Mouse (Mus musculus) heart, postnatal 0 days (tissue): Measurements from ENCODE around the gene Icosl.

Experiments used
- CTCF ChIP-seq: IDR thresholded peaks from 2 replicates; pipeline ENCODE4 v1.5.1; 2016; ENCODE audit warnings: antibody characterized with exemption, control low read depth, low read depth
- EP300 ChIP-seq: IDR thresholded peaks from 2 replicates; pipeline ENCODE4 v1.6.1; 2016; ENCODE audit warnings: antibody characterized with exemption, low read depth

- no peak for TF ChIP-seq CTCF
- no peak for TF ChIP-seq EP300
Observed at GRCm38 (mm10) chr10:78095954-78096931, 27.1 kb downstream of the Icosl start.
